Mouse (Mus musculus) cerebellum, adult 11 months (tissue): ENCODE results near the gene Krt25.
A peak's percentile ranks its signal among the peaks of the same experiment; 100 is the strongest.

ENCODE experiments used
- DNase-seq: peaks from one replicate; pipeline ENCODE4 v3.0.0; 2022

Gene Krt25

GRCm38 (mm10) chr11:99322851-99323250, at the start of gene Krt25:
Krt25 (minus strand) TSS chr11:99322951.
- DNase-seq: no peak

DNA sequence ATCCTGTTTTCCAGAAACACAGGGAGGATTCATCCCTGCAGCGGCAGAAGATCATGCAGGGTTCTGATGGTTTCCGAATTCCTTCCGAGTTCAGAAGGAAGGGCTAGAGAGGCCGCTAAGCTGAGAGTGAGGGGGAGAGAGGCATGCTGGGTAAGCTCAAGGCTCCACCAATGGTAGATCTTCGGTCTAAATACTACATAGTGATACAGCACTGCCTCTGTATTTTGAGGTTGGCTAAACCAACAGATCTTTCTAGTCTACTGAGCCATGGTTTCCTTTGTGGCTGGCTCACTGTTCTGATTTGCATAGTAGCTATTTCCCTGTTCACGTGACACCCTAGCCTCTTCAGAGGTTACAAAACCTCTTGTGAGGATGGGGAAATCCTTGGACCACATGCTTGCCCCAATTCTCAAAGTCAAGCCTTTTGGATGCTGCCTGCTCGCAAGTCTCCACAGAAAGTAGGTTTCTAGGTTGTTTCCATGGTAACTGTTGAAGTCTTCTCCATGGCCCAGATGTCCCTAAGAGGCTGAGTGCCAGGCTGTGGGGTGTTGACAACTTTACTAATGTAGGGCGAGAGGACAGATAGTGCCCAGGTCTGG, 47.2 kb upstream of the Krt25 start:
- no peak for DNase-seq

DNA sequence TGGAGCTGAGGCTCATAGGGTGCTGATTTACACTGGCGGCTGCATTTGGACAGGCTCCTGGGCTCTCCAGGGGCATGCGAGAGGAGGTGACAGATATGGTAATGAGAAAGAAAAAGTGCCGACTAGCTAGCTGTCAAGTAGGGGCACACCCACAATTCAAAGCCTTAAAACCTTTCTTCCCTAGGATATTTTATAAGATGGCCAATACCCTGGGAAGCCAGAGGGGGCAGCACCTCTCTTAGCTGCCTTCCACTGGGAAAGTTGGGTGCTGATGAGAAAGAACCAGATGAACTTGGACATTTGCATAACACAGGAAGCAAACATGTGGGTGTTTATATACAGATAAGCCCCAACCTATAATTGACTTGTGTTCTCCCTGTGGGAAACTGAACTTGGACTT, 46.5 kb upstream of the Krt25 start:
- no peak for DNase-seq

GRCm38 (mm10) chr11:99366791-99367190, 44.0 kb upstream of the Krt25 start:
- no peak for DNase-seq

- peak; percentile 26 for DNase-seq
These were observed 41.7 kb upstream of the Krt25 start for GRCm38 (mm10) chr11:99364412-99364811.

DNA sequence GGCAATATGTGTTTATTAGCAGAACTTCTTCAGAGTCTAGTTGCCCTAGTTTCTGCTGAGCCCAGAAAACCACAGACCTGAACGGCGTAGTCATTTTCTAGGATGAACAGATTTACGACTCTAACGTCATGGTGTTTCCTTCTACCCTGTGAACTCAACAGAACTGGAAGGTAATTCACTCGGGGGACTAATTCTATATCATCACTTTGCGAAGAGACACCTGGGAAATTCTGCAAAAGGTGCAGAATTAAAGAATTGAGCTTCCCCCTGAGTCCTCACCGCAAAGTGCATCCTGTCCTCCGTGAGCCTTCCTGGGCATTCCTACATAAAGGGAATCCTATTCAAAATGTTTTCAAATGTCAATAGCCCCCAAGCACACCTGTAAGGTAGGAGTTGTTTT, 38.7 kb upstream of the Krt25 start:
- no peak for DNase-seq

- DNase-seq: no peak
These were observed 28.3 kb upstream of the Krt25 start, which contains the start of gene Krt27 for GRCm38 (mm10) chr11:99351004-99351403. Krt27 (minus strand) TSS chr11:99351104.

DNA sequence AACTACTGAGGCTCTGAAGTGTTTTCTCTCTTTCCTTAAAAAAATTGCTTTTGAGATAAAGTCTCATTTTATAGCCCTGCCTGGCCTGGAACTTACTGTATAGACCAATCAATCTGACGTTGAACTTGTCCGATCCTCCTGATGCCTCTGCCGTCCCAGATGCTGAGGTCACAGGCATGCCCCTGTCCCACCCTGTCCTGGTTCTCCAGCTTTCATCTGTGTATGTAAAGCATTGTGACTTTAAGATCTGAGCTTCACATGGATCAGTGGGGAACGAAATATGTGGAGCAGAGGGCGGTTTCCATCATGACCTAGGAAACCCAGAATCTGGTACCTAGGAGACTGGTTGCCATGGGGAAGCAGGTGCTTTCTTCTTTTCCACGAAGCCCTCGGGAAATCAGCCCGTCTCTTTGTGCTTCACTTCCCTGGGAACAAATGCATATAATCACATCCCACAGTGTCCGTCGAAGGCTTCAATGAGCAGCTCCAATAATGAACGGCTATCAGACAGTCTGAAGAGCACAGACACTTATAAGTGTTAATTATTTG, 16.6 kb upstream of the Krt25 start:
- DNase-seq: no peak

GRCm38 (mm10) chr11:99337866-99338265, 15.1 kb upstream of the Krt25 start, which contains the start of gene Krt26:
Krt26 (minus strand) TSS chr11:99337966.
- DNase-seq: no peak

DNA sequence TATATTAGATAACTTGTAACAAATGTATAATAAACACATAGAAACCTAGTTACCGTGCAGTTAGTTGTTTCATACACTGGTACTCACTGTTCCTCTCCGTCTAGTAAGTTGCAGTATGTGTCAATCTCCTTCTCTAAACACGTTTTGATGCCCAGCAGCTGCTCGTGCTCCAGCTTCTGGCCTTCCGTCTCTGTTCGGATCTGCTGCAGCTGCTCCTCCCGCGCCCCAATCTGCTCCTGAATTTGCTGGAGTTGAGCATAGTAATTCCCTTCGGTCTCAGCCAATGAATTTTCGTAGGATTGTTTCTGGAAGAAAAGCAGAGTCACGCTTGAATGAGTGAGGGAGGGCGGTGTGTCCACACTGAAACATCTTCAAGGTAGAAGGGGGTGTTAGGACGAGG, 10.7 kb upstream of the Krt25 start:
- DNase-seq: no peak

DNA sequence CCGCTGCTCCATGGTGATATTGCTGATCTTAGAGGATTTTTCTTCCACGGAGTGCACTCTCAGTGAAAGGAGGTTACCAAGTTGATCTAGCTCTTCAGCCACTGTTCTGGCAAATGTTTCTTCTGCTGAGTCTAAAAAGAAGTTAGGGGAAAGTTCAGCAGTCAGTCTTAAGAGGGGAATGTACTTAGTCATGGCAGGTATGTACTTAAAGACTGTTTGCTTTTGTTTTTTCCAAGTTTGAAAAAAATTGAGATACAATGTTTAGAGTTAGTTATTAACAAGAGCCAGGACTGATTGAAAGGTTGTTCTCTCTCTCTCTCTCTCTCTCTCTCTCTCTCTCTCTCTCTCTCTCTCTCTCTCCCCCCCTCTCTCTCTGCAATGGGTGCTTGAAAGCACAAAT, 6.9 kb upstream of the Krt25 start:
- no peak for DNase-seq

- DNase-seq: no peak
These were observed 1.7 kb downstream of the Krt25 start for GRCm38 (mm10) chr11:99321094-99321493.

DNA sequence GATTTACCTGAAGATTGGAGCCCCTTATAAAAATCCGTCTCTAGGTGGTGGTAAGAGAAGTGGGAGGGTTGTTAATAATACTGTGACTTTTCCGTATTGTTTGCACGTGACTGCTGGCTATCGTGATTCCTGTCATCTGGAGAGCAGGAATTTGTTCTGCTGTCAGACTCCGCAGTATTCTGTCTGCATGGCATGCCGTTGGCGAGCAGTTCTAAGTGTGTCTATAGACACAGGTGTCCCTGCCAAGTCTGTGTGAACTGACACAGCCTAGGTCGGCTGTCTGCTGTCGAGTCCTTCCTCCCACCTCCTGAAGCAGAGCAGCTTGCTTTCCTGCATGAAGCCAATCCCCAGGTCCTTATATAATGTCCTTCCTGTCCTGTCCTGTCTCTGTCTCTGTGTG, 3.6 kb downstream of the Krt25 start:
- DNase-seq: no peak

GRCm38 (mm10) chr11:99316543-99316942, 6.2 kb downstream of the Krt25 start:
- no peak for DNase-seq

DNA sequence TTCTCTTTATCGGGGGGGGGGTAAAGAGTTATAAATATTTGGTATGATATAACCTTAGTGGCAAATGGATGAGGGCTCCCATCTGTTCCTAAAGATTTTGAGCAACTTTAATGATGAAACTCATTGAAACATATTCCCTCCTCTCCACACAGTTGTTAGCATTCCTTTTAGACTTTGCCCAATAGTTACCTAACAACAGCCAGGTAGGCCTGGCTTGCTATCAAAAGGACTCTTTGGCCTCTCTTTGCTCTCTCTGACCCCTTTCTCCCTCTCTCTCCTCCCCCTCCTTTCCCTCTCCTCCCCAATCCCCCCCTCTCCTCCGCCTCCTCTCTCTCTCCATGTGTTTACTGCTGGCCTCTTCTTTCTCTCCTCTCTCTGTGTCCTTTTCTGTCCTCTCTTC, 8.2 kb downstream of the Krt25 start:
- no peak for DNase-seq

- no peak for DNase-seq
These were observed 11.9 kb downstream of the Krt25 start for GRCm38 (mm10) chr11:99310882-99311281.

DNA sequence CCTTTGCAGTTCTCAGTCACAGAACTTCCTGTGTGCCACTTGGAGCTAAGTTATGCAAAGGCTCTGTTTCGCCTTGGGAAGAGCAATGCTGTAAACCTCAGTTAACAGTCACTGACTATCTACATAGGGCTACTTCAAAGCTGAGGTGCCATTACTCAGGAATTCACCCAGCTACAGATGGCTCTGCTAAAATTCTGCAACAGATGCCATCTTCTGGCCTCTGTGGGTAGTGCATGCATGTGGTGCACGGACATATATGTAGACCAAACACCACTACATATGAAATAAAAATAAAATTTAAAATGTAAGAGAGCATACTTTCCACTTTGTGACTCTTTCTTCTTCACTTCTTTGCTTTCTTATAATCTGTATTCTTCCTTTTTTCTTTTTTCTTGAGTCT, 15.2 kb downstream of the Krt25 start:
- peak; percentile 59 for DNase-seq

GRCm38 (mm10) chr11:99295039-99295438, 27.7 kb downstream of the Krt25 start:
- no peak for DNase-seq

DNA sequence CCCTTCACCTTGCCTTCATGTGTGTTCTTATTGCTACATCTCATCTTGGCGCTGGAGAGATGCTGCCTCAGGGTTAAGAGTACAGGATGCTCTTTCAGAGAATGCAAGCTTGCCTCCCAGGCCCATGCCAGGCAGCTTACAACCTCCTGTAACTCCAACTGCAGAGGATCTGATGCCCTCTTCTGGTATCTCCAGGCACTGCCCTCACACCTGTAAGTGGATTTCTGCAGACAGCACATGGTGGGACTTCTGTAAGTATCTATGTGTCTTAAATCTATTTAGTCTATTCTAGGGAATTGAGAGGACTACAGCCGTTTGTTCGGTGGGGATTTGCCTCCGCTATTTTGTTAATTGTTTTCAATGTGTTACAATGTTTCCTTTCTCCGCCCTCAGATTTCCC, 29.9 kb downstream of the Krt25 start:
- DNase-seq: peak; percentile 63

DNA sequence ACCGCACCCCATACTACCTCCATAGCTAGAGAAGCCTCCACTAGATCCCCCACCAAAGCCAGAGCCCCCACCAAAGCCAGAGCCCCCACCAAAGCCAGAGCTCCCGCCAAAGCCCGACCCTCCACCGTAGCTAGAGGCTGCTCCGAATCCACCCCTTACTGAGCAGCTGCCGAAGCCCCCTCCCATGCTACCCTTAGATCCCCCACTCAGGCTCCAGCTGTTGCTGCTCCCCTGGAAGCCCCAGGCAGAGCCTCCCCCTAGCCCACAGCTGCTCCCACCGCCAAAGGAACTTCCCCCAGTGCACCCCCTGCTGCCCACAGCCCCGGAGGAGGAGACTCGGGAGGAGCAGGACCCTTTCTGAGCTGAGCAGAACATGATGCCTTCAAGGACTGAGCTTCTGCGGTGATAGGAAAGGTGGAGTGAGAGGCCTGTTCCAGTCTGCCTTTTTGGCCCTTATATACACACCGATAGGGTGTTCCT, 37.9 kb downstream of the Krt25 start, which contains the start of gene Krt24:
Gene Krt24 (minus strand): TSS at position 430 of the 480 bp plus-strand sequence.
- DNase-seq: no peak

- DNase-seq: peak; percentile 59
These were observed 38.7 kb downstream of the Krt25 start for GRCm38 (mm10) chr11:99284011-99284410.

GRCm38 (mm10) chr11:99283334-99283733, 39.4 kb downstream of the Krt25 start:
- no peak for DNase-seq

GRCm38 (mm10) chr11:99281116-99281515, 41.6 kb downstream of the Krt25 start:
- peak; percentile 39 for DNase-seq

DNA sequence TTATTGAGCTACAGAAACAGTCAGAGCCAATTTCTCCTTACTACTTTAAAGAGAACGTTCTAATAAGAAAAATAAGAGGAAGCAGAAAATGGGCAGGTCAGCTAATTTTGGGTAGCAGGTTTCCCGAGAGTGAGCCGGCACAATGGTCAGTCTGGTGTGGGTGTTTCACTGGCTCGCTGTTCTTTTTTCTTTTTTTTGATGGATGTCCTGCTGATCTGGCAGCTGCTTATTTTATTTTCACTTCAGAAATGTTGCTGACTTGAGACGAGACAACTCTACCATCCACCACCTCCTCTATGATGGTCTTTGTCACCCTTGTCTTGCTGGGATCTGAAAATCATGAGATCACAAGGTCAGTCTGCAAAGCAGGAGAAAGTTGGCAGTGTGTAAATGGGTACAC, 42.8 kb downstream of the Krt25 start:
- DNase-seq: no peak

GRCm38 (mm10) chr11:99276786-99277185, 46.0 kb downstream of the Krt25 start:
- DNase-seq: no peak
